Mouse (Mus musculus): ENCODE data around the gene Sh3gl2.

The Sh3gl2 gene

DNA sequence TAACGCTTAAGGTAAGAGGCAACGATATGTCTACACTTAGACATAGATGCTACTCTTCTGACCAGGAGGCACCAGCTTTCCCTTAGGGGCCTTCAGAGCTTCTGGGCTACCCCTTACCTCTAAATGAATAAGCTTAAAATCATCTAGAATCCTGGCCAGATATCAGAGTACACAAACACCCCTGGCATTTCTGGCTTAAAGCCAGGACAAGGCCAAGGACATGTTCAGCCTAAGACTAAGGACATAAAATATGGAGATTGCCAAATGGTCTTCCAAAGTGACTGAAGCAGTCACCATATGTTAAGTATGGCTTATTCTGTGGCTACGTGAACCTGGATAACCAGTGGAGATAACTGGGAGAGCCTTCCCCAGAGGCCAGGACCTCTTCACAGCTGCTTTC, 211.5 kb downstream of the Sh3gl2 start:
- no peak for DNase-seq (ENCODE audit: low spot score in 2 of 2)

DNA sequence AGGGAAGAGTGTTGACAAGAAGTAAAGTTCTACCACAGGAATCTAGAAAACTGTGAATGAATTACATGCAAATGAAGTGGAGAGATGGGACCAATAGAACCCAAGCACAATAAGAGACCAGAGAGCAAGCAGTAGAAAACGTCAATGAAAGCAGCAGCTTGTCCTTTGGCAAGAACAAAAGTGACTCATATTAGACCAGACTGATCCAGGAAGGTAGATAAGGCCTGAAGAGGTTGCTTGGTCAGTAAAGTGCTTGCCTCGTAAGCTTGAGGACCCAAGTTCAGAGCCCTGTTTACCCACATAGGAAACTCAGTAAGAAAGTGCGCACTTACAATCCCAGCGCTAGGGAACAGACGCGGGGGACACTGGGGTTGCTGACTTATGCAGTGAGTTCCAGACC, 215.5 kb downstream of the Sh3gl2 start:
- no peak for DNase-seq (ENCODE audit: low spot score in 2 of 2)

DNA sequence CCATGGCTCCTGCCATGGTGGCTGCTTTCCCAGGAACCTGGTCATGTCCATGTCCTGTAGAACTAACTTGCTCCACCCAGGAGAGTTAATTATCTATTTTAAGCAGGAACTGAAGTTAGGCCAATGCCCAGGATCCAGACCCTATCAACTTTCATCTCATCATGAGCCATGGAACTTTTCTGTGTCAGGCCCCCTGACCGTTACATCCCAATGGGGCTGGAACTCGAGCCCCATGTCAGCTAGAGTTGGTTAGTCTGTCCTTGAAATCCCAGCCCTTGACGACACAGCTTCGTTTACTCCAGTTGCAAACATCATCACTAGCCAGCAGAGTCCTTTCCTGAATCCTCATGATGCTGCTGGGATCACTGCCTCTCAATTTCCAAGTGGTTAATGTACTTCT, 221.3 kb downstream of the Sh3gl2 start:
- DNase-seq (ENCODE audit: low spot score in 2 of 2) = no peak

DNA sequence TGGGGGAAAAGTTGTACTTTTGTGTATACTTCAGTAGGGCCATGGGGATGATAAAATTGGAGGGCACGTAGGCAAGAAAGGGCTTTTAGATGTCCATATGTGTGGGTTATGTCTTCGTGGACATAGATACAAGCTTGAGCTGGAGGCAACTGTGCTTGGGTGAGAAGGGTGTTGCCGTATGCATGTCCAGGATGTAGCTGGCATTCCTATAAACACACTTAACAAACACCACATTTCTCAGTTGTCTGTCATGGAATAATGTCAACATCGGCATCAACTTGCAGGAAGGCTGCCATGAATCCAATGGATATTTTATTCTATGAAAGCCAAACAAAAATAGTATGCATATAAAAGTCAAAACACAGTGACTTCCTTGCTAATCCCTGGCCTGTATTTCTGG, 227.9 kb downstream of the Sh3gl2 start:
- DNase-seq (ENCODE audit: low spot score in 2 of 2) = no peak

DNA sequence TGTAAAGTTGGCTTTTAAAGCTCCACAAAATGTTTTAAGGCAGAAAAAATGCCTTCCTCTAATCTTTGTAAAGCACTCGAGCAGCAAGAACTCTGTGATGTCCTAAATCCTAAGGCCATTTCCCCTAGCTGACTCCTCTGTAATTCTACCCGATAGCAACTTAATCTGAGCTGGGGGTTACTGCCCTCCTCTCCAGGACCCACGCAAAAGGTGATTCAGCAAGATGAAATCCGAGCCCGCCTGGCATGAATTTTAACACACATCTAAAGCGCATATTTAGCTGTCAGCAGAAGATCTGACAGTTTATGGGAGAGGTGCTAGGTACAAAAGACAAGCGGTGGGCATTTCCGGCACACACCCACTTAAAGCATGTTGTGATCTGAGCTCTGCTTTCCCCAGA, 229.8 kb downstream of the Sh3gl2 start:
- DNase-seq (ENCODE audit: low spot score in 2 of 2) = no peak

DNA sequence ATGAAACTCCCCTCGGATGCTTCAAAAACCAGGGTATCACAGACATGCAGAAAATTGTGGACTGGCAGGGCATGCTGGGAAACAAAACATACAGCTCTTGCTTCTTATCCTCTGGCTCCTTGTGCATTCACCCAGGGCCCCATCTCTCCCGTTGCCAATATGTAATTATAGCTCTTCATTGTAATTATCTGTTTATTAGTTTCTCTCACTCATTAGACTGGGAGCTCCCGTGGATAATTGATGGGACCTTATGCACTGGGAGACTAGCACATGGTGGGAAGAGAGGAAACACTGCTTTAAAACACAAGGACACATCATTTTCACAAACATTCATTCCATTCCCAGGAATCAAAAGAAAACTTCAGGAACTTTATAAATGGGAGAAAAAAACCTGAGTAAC, 233.9 kb downstream of the Sh3gl2 start:
- no peak for DNase-seq (ENCODE audit: low spot score in 2 of 2)

DNA sequence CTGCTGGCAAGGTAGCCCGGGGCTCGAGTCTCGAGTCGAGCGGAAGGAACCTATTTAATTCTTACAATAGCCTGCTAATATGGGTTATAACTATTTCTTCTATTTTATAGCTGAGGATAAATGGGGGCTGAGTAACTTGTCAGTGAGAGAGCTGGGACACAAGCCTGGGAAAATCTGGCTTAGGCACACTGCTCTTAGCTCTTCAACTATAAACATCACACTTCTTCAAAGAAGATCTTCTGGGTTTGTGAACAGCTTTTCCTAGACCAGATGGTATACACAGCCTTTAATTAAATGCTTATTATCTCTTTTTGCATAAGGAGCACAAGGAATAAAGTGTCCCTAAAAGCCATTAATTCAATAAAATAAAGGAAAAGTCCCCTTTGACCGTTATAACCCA, 278.7 kb downstream of the Sh3gl2 start:
- no peak for DNase-seq (ENCODE audit: low spot score in 2 of 2)

DNA sequence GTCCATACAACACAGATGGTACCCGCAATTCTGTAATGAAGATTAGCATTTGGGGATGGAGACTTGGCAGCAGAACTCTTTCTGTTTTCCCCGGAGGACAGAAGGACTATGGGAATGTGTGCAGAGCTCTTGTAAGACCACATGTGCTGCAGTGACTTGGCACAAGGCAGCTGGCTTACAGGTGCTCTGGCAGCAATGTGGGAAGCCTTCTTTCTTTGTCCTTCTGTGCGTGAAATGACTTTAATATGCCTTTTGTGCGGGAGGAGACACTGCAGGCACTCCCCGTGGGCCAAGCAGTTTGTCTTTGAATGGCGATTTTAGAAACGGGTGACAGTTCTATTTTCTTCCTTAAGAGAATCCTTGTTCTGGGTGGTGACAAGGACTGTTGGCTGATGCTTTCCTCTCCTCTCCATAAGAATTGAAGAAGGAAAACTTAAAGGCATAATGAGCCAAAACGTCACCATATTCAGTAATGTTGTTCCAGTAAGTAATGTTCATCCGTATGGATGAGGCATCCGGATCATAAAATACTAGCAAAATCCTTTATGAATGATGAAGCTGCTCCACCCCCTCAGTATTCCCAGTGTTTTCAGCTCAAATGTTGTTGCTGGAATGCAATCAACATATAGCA, 281.5 kb downstream of the Sh3gl2 start:
- no peak for DNase-seq (ENCODE audit: low spot score in 2 of 2)

DNA sequence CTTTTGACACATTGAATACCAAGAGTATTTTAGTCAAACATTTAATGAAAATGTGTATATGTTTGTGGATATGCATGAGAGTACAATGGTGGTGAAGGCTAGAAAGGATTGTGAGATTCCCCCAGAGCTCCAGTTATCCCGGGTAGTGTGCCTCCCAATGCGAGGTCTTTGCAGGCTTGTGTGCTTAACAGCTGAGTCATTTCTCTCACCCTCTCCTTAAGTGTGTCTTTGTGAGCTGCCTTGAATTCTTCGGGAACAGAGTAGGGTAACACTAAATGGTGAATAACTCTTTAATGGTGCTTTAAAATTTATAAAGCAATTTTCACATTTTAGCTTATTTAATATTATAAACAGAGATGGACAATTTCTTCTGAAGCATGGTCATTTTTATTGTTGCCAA, 300.8 kb downstream of the Sh3gl2 start:
- DNase-seq (ENCODE audit: low spot score in 2 of 2) = no peak

DNA sequence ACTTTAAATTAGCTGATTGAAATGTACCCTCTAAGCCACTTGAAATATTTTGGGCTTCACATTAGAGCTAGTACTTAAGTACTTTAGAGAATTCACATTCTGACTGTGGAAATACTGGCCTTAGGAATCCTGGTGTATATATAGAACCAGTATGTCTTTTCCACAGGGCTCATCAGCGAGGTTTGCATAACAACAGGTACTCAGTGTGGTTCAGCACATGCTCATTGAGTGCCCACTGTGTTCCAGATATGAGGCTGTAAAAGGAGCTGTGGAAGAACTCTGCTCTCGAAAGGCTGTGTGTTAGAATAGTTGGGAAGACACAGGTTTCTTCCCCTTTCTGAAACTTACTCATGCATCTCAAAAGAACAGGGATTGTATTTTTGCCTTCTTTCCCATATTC, 302.1 kb downstream of the Sh3gl2 start:
- no peak for DNase-seq (ENCODE audit: low spot score in 2 of 2)

DNA sequence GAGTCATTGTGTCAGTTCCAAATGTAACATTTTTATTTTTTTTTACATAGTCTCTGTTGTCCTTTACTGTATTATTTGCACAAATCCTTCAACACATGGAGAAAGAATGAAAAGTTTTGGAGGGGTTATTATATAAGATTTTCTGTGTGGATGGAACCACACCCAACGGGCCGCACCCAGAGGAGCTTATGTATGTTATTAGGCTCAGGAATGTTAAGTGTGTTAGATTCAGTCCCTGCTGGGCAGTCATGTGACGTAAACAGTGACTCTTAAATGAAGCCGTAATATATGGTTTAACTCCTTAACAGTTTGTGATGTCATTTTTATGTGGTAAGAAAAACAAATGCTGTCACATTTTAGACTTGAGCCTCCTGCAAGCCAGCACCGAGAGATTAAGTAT, 302.6 kb downstream of the Sh3gl2 start:
- no peak for DNase-seq (ENCODE audit: low spot score in 2 of 2)

DNA sequence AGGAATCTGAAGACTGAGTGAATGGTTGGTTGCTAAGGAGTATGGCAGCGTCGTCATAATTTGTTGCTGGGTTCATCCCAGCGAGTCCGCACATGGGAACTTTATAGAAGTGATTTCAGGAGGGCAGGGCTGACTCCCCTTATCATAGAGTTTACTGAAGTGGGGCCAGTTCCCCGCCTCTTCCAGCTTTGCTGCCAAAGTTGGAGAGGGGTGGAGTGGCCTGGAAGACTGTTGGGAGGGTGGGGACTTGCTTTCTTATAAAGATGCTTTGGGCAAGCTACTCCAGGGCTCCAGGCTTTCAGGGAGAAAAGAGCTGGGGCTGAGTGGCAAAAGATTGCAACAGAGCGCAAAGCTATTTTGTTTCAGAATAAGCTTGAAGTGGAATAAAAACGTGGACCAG, 308.4 kb downstream of the Sh3gl2 start:
- peak; percentile 33 to 78 for DNase-seq (ENCODE audit: low spot score in 2 of 2)

DNA sequence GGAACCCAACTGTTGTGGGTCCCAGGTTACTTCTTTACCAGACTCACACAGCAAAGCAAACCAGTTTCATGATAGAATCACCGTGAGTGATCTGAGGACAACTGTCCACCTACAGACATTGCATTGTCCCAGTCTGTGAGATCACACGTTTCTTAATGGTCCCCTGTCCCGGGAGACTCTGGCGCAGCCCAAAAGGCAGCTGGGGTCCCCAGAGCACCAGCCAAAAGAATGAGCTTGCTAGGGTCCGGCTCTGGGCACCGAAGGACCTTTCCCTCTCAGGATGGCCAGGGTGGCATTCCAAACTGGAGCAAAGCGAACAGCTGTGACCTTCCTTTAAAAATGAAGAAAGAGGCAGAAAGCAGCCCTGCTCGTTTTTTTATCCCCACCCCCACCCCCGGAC, 308.9 kb downstream of the Sh3gl2 start, which contains the start of gene Adamtsl1:
Gene Adamtsl1, plus strand, starts transcription at position 381 of the 400 bp plus-strand sequence.
- DNase-seq (ENCODE audit: low spot score in 2 of 2) = peak in 1 of 2 experiments; percentile 14

DNA sequence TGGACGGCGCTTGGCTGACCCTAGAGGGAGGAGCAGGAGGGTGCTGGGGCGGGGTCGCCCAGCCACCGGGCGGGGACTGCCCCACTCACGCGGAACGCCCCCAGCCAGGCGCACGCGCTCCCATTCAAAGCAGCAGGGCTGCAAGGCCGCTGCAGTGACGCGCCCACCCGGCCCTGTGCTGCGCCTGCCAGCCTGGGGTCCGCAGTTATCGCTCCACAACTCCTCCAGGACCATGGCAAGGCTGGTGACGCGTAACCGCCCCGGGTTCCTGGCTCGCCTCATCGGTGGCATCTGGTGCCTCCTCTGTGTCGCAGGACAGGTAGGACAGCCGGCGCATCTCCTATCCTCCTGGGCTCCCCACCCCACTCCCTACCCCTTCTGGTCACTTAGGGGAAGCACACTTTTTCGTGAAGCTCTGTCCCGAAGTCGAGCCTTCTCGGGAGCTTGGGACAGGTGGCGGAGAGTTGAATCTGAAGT, 309.3 kb downstream of the Sh3gl2 start:
- peak; percentile 33 to 50 for DNase-seq (ENCODE audit: low spot score in 2 of 2)

DNA sequence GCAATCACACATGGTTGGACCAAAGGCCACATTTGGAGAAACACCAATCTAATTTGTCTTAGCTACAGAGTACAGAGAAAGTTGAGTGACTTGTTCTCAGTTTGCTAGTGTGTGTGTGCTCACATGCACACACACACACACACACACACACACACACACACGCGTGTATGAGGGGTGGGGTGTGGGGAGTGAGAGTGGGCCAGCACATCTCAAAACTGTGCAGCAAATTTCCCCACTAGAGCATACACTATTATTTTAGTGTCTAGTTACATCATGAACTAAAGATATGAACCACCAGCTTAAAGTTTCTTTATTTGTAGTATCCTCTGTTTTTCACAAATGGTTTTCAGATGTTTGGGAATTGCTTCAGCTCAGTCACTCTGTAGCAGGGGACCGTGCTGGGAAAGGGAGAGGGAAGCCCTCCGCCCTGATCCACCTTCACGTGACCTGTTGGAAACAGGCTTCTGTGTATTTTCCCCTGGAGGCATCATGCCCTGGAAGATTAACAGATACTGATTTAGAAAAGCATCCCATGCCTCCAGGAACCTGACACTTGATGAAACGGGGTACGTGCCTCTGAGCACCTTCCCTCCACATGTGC, 322.1 kb downstream of the Sh3gl2 start:
- no peak for DNase-seq (ENCODE audit: low spot score in 2 of 2)

DNA sequence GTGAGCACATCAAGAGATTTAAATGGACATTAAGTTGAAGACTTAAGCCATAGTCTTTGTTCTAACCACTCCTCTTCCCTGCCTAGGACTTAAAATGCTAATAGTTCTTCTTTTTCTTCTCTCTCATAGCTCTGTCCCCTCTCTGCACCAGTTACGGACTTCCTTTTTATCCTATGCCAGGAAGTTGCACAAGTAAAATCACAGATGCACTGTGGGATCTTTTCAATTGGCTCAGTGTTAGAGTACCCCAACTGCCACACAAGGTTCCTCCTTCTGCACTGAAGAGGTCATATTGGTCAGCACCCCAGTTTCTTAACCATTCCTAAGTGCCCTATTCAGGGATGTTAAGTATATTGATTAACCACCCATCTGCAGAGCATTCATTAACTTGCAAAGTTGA, 324.9 kb downstream of the Sh3gl2 start:
- DNase-seq (ENCODE audit: low spot score in 2 of 2) = no peak

DNA sequence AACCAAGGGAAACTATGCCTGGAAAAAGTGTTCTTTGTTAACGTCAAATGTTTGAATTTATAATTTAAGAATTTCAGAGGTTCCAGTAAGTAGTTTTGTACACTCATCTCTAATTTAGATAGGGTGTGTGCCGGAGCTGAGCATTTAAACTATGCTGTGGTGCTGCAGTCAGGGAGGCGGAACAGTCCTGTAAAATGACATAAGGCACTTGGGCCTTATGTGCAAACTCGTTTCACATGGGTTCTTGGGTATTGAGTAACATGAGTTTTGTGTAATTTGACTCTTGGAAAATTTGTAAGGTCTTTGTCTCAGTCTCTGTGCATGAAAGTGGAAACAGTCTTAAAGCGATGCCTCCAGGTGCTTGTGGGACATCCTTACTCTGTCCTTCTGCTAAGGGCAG, 334.8 kb downstream of the Sh3gl2 start:
- DNase-seq (ENCODE audit: low spot score in 2 of 2) = no peak

DNA sequence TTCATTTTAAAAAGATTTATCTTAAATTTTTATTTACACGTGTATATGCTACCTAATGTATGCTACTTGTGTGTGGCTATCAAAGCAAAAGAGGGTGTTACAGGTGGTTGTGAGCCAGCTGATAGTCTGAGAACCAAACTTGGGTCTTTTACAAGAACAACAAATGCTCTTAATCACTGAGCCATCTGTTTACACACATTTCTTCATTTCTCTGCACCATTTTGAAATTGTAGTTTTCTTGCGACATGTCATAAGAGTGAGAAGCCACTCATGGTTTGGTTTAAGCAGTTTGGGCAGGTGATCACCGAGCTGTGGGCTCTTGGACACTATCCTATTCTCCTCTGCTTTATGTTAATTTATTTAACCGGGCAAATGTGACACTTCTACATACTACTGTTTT, 338.3 kb downstream of the Sh3gl2 start:
- no peak for DNase-seq (ENCODE audit: low spot score in 2 of 2)

DNA sequence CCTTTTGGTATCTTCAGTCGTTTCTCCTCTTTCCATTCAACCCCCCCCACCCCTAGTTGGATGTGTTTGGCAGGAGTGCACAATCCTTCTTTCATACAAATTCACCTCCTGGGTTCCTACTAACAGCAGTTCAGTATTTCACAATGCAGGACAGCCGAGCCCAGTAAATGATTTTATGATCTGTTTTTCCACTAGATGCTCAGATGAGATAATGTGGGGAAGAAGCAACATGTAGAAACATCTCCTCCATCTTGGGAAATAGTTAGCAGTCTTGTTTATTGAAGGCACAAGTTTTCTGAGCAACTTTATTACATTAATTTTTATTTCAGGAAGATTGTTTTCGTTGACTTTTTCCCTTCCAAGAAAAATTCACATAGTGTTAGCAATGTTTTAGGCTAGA, 349.8 kb downstream of the Sh3gl2 start:
- no peak for DNase-seq (ENCODE audit: low spot score in 2 of 2)

DNA sequence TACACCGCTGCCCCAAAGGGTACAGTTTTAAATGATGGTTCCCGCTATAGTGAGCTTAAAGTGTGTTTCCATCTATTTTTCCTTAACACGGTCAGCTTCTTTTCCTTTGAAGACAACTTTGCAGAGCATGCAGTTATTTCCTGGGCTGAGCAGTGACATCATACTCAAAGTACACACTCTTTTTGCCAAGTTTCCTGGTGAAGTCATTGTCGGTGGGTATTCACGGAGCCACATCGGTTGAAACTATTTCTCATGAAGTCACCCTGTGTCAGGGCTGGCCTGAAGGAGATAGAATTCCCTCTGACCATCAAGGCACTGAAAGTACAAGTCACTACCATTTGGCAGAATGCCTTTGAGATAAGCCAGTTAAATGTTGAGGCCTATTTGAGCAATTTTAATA, 354.8 kb downstream of the Sh3gl2 start:
- DNase-seq (ENCODE audit: low spot score in 2 of 2) = no peak

DNA sequence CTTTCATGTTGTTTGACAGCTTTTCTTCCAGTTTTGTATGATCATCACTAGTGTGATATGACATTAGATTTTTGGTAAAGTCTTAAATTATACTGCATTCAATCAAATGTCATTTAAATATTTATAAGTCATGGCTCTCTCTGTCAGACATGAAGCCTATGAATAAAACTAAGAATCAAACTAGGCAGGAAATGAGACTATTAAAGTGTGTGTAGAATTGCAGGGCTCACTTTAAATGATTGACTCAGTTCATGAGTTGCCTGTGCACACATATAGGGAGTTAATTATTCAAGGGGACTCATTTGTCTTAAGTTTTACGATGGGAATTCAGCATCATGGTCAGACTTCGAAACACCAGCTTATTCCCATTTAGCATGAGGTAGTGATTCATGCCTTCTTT, 380.5 kb downstream of the Sh3gl2 start:
- no peak for DNase-seq (ENCODE audit: low spot score in 2 of 2)

DNA sequence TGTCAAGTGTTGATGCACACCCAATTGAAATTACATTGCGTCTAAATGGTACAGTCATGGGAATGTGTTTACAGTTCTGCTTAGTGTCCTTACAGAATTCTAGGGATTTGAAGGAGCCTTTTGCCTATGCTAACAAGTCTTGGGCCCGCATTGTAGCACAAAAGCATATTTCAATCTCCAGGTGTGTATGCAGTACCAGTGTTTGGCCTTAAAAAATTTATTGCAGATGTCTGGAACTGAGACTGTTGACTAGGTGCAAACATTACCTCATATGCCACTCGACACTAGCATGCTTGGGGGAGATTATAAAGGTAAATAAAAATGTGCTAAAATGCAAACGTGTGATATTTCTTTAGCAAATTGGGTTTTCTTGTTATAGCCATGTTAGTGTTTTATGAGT, 384.0 kb downstream of the Sh3gl2 start:
- DNase-seq (ENCODE audit: low spot score in 2 of 2) = no peak

DNA sequence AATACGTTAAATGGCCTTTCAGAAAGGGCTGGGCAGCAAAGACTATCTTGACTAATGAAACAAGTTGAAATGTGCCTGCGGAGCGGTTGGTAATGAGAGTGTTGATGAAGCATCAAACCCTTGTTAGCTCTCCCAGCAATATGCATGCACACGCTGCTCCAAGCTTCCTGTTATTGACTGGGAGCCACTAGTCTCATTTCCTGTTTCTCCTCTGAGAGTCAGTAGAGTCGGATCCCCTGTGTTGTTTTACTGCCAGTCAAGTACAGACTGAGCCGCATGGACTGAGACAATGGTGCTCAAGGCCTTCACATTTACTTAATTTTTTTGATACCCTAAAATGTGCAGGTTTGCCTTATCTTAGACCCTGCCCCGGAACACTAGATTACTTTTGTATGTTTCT, 386.1 kb downstream of the Sh3gl2 start:
- DNase-seq (ENCODE audit: low spot score in 2 of 2) = no peak

DNA sequence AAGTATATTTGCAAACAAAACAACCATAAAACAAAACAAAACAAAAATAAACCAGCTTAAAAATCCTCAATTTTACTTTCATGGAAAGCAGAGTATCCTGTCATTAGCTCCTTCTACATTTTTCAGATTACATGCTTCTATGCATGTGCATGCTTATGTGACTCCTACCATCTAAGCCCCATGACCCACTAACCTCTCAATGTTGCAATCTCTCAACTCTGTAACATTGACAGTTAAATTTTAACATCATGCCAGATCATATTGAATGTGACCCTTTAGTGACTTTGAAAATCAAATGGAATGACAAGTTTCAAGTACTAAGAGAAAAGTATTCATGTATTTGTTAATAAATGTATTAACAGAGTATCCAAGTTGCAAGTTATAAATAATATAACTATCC, 389.2 kb downstream of the Sh3gl2 start:
- DNase-seq (ENCODE audit: low spot score in 2 of 2) = no peak

Data from urinary bladder, adult 18-20 months (tissue).